Mouse (Mus musculus) midbrain, embryonic 12.5 days (tissue): ENCODE results near the gene Gria1. TPM values are rescaled to one million over a fixed set of nuclear protein-coding genes. Genes with fewer than 3 reads are reported as not detected.

Experiments used
- ATAC-seq: fragments of 200-750 bp; cut with Nextera tagmentation; 2 replicates; pipeline ENCODE4 v1.8.0; 2017; ENCODE audit warnings: low read depth, moderate TSS enrichment, moderate library complexity; ENCODE audit not compliant: low FRiP score
- H3K27ac ChIP-seq: fragments of 300-500 bp; sonication (generic); replicated peaks from 2 replicates; pipeline ENCODE4 v1.5.1; 2016; ENCODE audit warnings: mild to moderate bottlenecking
- H3K27me3 ChIP-seq: fragments of 300-500 bp; sonication (generic); 2 replicates; pipeline ENCODE4 v1.6.1; 2016; ENCODE audit warnings: mild to moderate bottlenecking
- H3K36me3 ChIP-seq: fragments of 300-500 bp; sonication (generic); 2 replicates; pipeline ENCODE4 v1.6.1; 2016
- H3K4me1 ChIP-seq: fragments of 300-500 bp; sonication (generic); 2 replicates; pipeline ENCODE4 v1.6.1; 2016
- H3K4me2 ChIP-seq: fragments of 300-500 bp; sonication (generic); replicated peaks from 2 replicates; pipeline ENCODE4 v1.6.1; 2016; ENCODE audit warnings: mild to moderate bottlenecking, moderate library complexity
- H3K4me3 ChIP-seq: fragments of 300-500 bp; sonication (generic); 2 replicates; pipeline ENCODE4 v1.5.1; 2016; ENCODE audit warnings: mild to moderate bottlenecking
- H3K9ac ChIP-seq: fragments of 300-500 bp; sonication (generic); replicated peaks from 2 replicates; pipeline ENCODE4 v1.6.1; 2016; ENCODE audit warnings: mild to moderate bottlenecking, moderate library complexity
- H3K9me3 ChIP-seq: fragments of 300-500 bp; sonication (generic); 2 replicates; pipeline ENCODE4 v1.6.1; 2016; ENCODE audit warnings: mild to moderate bottlenecking
- WGBS: fragments of 180-500 bp; shearing (Covaris S2); methylation state at CpG from one replicate; pipeline ENCODE4 v1.1.7; 2016; 5-methylcytosine and 5-hydroxymethylcytosine counted together
- polyA plus RNA-seq: library from polyadenylated mRNA; unstranded; fragments of >200 nt; fragmentation: Nextera tagmentation; extraction: Ambion mirVana; gene quantifications from 2 replicates; pipeline ENCODE4 v1.2.1, GENCODE M21; 2016

Gria1 gene
- polyA plus RNA-seq, 1 experiment from 2014 or later, result 8.3 TPM

- H3K36me3 ChIP-seq, result no peaks in the 10 kb centered on the region
- H3K9me3 ChIP-seq, result no peaks in the 10 kb centered on the region
- H3K4me2 ChIP-seq, result no peak overlapping the region
- H3K4me3 ChIP-seq, result no peak overlapping the region
- 36% methylated on average over 3 of the region's 3 CpGs for WGBS
- no peak overlapping the region for H3K27ac ChIP-seq
- H3K27me3 ChIP-seq, result no peaks in the 10 kb centered on the region
- peaks cover 9% of the 10 kb centered on the region for H3K4me1 ChIP-seq
- H3K9ac ChIP-seq, result no peak overlapping the region
- no peak for ATAC-seq
Observed at GRCm38 (mm10) chr11:57317063-57317462, 305.9 kb downstream of the Gria1 start.

GRCm38 (mm10) chr11:57317478-57317877, 306.3 kb downstream of the Gria1 start:
- Histone ChIP-seq H3K4me2 (no peak overlapping the region), H3K27me3 (no peaks in the 10 kb centered on the region), H3K9ac (no peak overlapping the region), H3K4me3 (no peak overlapping the region), H3K9me3 (no peaks in the 10 kb centered on the region), H3K36me3 (no peaks in the 10 kb centered on the region), H3K27ac (no peak overlapping the region), H3K4me1 (peaks cover 9% of the 10 kb centered on the region)
- no peak for ATAC-seq
- WGBS, result 75% methylated on average over 13 of the region's 13 CpGs

- Histone ChIP-seq H3K4me1 (peaks cover 9% of the 10 kb centered on the region), H3K9me3 (no peaks in the 10 kb centered on the region), H3K27me3 (no peaks in the 10 kb centered on the region), H3K27ac (no peak overlapping the region), H3K4me2 (no peak overlapping the region), H3K9ac (no peak overlapping the region), H3K4me3 (no peak overlapping the region), H3K36me3 (no peaks in the 10 kb centered on the region)
- WGBS, result 91% methylated on average over 3 of the region's 3 CpGs
- no peak for ATAC-seq
Observed at GRCm38 (mm10) chr11:57319374-57319773, 308.2 kb downstream of the Gria1 start.

- no peaks in the 10 kb centered on the region for H3K27me3 ChIP-seq
- no peak for ATAC-seq
- H3K36me3 ChIP-seq, result no peaks in the 10 kb centered on the region
- H3K4me2 ChIP-seq, result no peak overlapping the region
- no peaks in the 10 kb centered on the region for H3K9me3 ChIP-seq
- WGBS, result 85% methylated on average over 4 of the region's 4 CpGs
- H3K4me3 ChIP-seq, result no peak overlapping the region
- H3K4me1 ChIP-seq, result no peaks in the 10 kb centered on the region
- no peak overlapping the region for H3K27ac ChIP-seq
- no peak overlapping the region for H3K9ac ChIP-seq
Observed at GRCm38 (mm10) chr11:57324099-57324498, 312.9 kb downstream of the Gria1 start.
